Mouse (Mus musculus) heart, postnatal 0 days (tissue): Measurements from ENCODE around the gene Rufy1. TPM values are rescaled to one million over a fixed set of nuclear protein-coding genes. Genes with fewer than 3 reads are reported as not detected.

Experiments used
- ATAC-seq: fragments of 200-750 bp; cut with Nextera tagmentation; 2 replicates; pipeline ENCODE4 v1.8.0; 2017; ENCODE audit warnings: low read depth, moderate number of reproducible peaks, moderate library complexity; ENCODE audit not compliant: insufficient read depth
- DNase-seq: peaks from one replicate; pipeline ENCODE4 v3.0.0-alpha.2; 2016; ENCODE audit warnings: low spot score
- H3K27ac ChIP-seq: fragments of 300-500 bp; sonication (generic); 2 replicates; pipeline ENCODE4 v1.5.1; 2014; ENCODE audit warnings: low read depth, mild to moderate bottlenecking
- H3K27me3 ChIP-seq: fragments of 300-500 bp; sonication (generic); 2 replicates; pipeline ENCODE4 v1.6.1; 2014; ENCODE audit warnings: low read length, mixed read lengths; ENCODE audit not compliant: control insufficient read depth, insufficient read depth
- H3K36me3 ChIP-seq: fragments of 300-500 bp; sonication (generic); replicated peaks from 2 replicates; pipeline ENCODE4 v1.6.1; 2014; ENCODE audit warnings: low read length, mixed read lengths; ENCODE audit not compliant: control insufficient read depth, insufficient read depth
- H3K4me1 ChIP-seq: fragments of 300-500 bp; sonication (generic); 2 replicates; pipeline ENCODE4 v1.6.1; 2014; ENCODE audit warnings: antibody characterized with exemption; ENCODE audit not compliant: control insufficient read depth, insufficient read depth
- H3K4me2 ChIP-seq: fragments of 300-500 bp; sonication (generic); 2 replicates; pipeline ENCODE4 v1.6.1; 2014; ENCODE audit warnings: low read depth, mild to moderate bottlenecking, low read length, moderate library complexity
- H3K4me3 ChIP-seq: fragments of 300-500 bp; sonication (generic); 2 replicates; pipeline ENCODE4 v1.5.1; 2014; ENCODE audit warnings: low read depth, low read length
- H3K9ac ChIP-seq: fragments of 300-500 bp; sonication (generic); replicated peaks from 2 replicates; pipeline ENCODE4 v1.6.1; 2014; ENCODE audit warnings: low read depth, low read length, mixed read lengths
- H3K9me3 ChIP-seq: fragments of 300-500 bp; sonication (generic); replicated peaks from 2 replicates; pipeline ENCODE4 v1.6.1; 2016; ENCODE audit warnings: low read length; ENCODE audit not compliant: control insufficient read depth
- CTCF ChIP-seq: IDR thresholded peaks from 2 replicates; pipeline ENCODE4 v1.5.1; 2016; ENCODE audit warnings: antibody characterized with exemption, control low read depth, low read depth
- EP300 ChIP-seq: IDR thresholded peaks from 2 replicates; pipeline ENCODE4 v1.6.1; 2016; ENCODE audit warnings: antibody characterized with exemption, low read depth
- WGBS: fragments of 180-500 bp; shearing (Covaris S2); extraction: QIAGEN DNeasy Blood & Tissue Kit; methylation state at CpG from one replicate; pipeline ENCODE4 v1.1.7; 2014; 5-methylcytosine and 5-hydroxymethylcytosine counted together
- polyA plus RNA-seq: library from polyadenylated mRNA; unstranded; fragments of >200 nt; fragmentation: Nextera tagmentation; extraction: Ambion mirVana; gene quantifications from 2 replicates; pipeline ENCODE4 v1.2.1, GENCODE M21; 2015
- total RNA-seq: library from RNA; depleted of rRNA; stranded (reverse); fragments of >200 nt; gene quantifications from 2 replicates; pipeline ENCODE4 v1.2.3, GENCODE M21; 2014; ENCODE audit warnings: low replicate concordance

Gene Rufy1
- total and polyA plus RNA-seq, 2 experiments from 2014 or later, result 22.8 to 29.2 TPM

DNA sequence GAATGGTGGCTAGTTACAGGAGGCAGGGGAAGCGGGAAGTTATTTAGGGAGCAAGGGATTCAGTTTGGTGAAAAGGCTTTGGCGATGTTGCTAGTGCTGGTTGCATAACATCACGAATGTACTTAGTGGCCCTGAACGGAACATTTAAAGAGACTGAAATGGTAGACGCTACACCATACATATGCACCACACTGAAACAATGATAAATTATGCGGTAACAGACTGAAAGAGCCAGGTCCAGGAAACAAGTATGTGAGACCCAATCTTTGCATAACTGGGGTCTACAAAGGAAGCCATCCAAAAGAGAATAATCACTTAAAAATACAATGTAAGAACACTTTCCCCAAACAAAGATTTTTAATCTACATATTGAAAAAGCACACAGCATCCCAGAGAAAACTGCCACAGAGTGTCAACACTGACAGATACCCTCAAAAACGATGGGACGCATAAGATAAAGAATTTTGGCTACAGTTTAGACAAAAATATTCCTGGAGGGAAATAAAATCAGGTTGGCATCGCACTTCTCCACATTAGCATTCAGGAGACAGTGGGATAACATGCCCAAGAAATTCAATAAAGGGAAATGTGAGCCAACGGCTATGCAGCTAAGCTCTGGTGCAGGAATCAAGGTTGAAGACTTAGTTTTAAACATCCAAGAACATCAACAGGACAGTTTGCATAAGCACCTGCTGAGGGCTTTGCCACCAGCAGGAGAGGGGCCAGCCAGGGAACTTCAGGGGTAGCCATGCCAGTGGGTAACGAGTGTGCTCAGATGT lies 41.4 kb upstream of the Rufy1 start:
- no peaks in the 10 kb centered on the region for H3K27me3 ChIP-seq
- no peak overlapping the region for H3K4me3 ChIP-seq
- no peaks in the 10 kb centered on the region for H3K36me3 ChIP-seq
- no peak for DNase-seq
- peaks cover 18% of the 10 kb centered on the region for H3K9me3 ChIP-seq
- no peak for ATAC-seq
- H3K4me2 ChIP-seq, result no peak overlapping the region
- no peaks in the 10 kb centered on the region for H3K4me1 ChIP-seq
- H3K27ac ChIP-seq, result no peak overlapping the region
- no peak for TF ChIP-seq CTCF
- no peak for TF ChIP-seq EP300
- WGBS, result 86% methylated on average over 11 of the region's 11 CpGs
- H3K9ac ChIP-seq, result no peak overlapping the region

DNA sequence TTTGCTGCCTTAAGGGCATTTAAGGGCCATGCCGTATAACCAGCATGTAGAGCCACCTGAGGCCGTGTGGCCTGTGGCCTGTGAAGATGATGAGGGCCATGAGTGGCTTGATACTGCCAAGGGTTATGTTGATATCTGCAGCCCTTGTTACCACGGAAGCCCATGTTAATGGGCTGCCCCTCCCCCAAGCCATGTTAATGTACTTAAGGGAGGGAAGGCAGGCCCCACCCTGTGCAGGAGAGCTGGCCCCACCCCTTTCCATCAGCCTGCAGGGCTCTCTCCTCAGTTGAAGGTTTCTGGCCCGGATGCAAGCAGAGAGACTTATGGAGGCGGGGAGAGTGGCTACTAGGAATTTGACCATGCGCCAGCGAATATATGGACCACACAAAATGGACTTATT lies 30.6 kb upstream of the Rufy1 start:
- no peak overlapping the region for H3K9ac ChIP-seq
- H3K4me2 ChIP-seq, result no peak overlapping the region
- ATAC-seq (no peak), DNase-seq (no peak)
- no peaks in the 10 kb centered on the region for H3K36me3 ChIP-seq
- peaks cover 3% of the 10 kb centered on the region; the same call in 1 of the 2 replicates for H3K4me1 ChIP-seq
- H3K27me3 ChIP-seq, result peaks cover 4% of the 10 kb centered on the region; the same call in 1 of the 2 replicates
- TF ChIP-seq CTCF (no peak), EP300 (no peak)
- 76% methylated on average over 7 of the region's 7 CpGs for WGBS
- H3K9me3 ChIP-seq, result no peaks in the 10 kb centered on the region
- no peak overlapping the region for H3K27ac ChIP-seq
- H3K4me3 ChIP-seq, result no peak overlapping the region

DNA sequence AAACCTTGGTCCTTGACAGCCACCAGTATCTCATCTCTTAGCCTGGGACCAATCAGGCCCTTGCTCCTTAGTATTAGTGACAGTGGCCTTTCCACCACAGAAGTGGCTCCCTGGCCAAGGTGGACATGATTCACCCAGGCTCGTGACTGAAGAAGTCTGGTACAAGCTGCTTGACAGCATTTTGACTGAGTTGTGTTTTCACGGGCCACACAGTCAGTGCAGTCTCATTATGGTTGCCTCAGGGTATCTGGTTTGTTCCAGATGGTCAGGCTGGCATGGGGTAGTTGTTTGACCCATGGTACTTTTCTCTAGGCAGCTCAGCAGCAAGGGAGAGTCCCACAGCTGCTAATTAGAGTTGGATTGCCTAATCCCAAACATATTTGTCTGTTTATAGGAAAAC lies 28.3 kb upstream of the Rufy1 start:
- no peaks in the 10 kb centered on the region for H3K36me3 ChIP-seq
- no peaks in the 10 kb centered on the region for H3K9me3 ChIP-seq
- 81% methylated on average over 2 of the region's 2 CpGs for WGBS
- peaks cover 3% of the 10 kb centered on the region; the same call in 1 of the 2 replicates for H3K4me1 ChIP-seq
- peaks cover 4% of the 10 kb centered on the region; the same call in 1 of the 2 replicates for H3K27me3 ChIP-seq
- no peak overlapping the region for H3K27ac ChIP-seq
- H3K4me3 ChIP-seq, result no peak overlapping the region
- no peak overlapping the region for H3K9ac ChIP-seq
- no peak for ATAC-seq
- H3K4me2 ChIP-seq, result no peak overlapping the region
- DNase-seq, result no peak
- TF ChIP-seq EP300 (no peak), CTCF (no peak)

DNA sequence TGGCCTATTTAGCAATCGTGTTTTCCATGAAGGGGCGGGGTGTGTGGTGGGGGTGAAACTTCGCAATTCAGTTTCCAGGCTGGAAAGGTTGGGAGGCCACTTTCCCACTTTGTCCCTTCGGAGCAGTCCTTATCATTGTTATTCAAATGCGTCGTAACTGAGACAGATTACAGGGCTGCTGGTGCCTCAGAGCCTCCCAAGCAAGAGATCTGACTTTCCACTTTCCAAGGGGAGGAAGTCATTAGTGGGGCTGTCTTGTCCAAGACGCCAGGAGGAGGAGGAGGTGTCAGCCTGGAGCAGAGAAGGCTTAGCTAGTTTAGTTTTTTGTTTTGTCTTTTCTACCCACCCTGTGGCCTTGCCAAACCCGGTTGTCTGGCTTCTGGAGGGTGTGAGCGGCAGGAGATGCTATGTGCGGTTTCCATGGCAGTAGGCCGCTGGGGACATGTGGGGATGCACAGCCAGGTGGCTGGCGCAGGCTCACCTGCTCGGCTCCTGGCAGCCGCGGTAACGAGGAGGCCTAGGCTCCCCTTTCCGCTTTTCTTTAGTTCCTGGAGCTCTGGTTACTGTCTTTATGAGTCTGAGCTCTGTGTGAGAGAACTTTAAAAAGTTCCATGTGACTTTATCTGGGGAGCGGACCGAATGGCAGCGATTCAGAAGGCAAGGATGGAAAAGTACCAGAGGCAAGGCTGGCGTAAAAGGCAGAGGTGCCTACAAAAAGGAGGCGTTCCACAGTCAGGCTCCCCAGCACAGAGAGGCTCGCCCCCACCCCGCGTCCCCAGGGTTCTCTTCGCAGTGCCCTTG lies 26.4 kb upstream of the Rufy1 start:
- Histone ChIP-seq H3K4me2 (peak overlapping the region; percentile 41), H3K9ac (no peak overlapping the region), H3K9me3 (no peaks in the 10 kb centered on the region), H3K4me3 (no peak overlapping the region), H3K4me1 (peaks cover 3% of the 10 kb centered on the region; the same call in 1 of the 2 replicates), H3K27me3 (peaks cover 4% of the 10 kb centered on the region; the same call in 1 of the 2 replicates), H3K36me3 (no peaks in the 10 kb centered on the region), H3K27ac (0 out of 2 replicates have a peak overlapping the region, but pooled peaks have one; percentile 27)
- DNase-seq, result peak; percentile 23
- TF ChIP-seq CTCF (no peak), EP300 (no peak)
- ATAC-seq, result peak; percentile 39; the same call in 1 of the 2 replicates
- WGBS, result 7% methylated on average over 26 of the region's 26 CpGs

DNA sequence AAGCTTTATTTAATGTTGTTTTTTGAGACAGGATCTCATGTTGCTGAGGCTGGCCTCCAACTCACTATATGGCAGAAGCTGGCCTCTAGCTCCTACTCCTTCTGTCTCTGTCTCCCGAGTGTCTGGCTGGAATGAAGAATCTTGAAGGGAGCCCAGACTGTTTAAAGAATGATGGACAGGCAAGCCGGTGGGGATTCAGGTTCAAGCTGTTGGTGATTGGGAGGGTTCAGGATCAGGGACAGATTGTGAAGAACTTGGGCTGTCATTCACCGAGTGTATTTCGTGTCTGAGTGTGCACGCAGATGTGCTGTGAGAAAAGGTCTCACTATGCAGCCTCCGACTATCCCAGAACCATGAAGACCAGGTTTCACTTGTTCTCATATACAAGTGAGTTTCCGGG lies 25.5 kb upstream of the Rufy1 start:
- Histone ChIP-seq H3K27me3 (peaks cover 4% of the 10 kb centered on the region; the same call in 1 of the 2 replicates), H3K4me2 (no peak overlapping the region), H3K36me3 (no peaks in the 10 kb centered on the region), H3K4me3 (no peak overlapping the region), H3K27ac (no peak overlapping the region), H3K9ac (no peak overlapping the region), H3K9me3 (no peaks in the 10 kb centered on the region), H3K4me1 (peaks cover 3% of the 10 kb centered on the region; the same call in 1 of the 2 replicates)
- WGBS, result 60% methylated on average over 7 of the region's 7 CpGs
- no peak for ATAC-seq
- TF ChIP-seq EP300 (no peak), CTCF (no peak)
- DNase-seq, result no peak
